Mouse (Mus musculus) embryonic fibroblast, embryonic 13.5 days (primary cell): ENCODE measurements around the gene Hexb.

Source experiments
- CTCF ChIP-seq: IDR thresholded peaks from 2 replicates; pipeline ENCODE4 v1.5.1; 2011; ENCODE audit warnings: mild to moderate bottlenecking, control low read depth, low read length, moderate library complexity, borderline replicate concordance; ENCODE audit not compliant: insufficient read depth
- POLR2A ChIP-seq: IDR thresholded peaks from 2 replicates; pipeline ENCODE4 v1.6.1; 2011; ENCODE audit warnings: low read depth, mild to moderate bottlenecking, control low read depth, low read length, moderate library complexity

GRCm38 (mm10) chr13:97184656-97185055, 13.5 kb downstream of the Hexb start:
- TF ChIP-seq CTCF: no peak
- TF ChIP-seq POLR2A: no peak
